Mouse (Mus musculus) forebrain, embryonic 15.5 days (tissue): ENCODE measurements around the gene Rnd1. TPM values are rescaled to one million over a fixed set of nuclear protein-coding genes. Genes with fewer than 3 reads are reported as not detected.

Source experiments
- ATAC-seq: fragments of 200-750 bp; cut with Nextera tagmentation; replicated peaks from 2 replicates; pipeline ENCODE4 v1.8.0; 2017; ENCODE audit warnings: mild to moderate bottlenecking, moderate TSS enrichment, moderate library complexity
- H3K27ac ChIP-seq: fragments of 300-500 bp; sonication (generic); replicated peaks from 2 replicates; pipeline ENCODE4 v1.5.1; 2015; ENCODE audit warnings: mild to moderate bottlenecking, inconsistent platforms
- H3K27me3 ChIP-seq: fragments of 300-500 bp; sonication (generic); 2 replicates; pipeline ENCODE4 v1.6.1; 2015; ENCODE audit warnings: inconsistent platforms
- H3K36me3 ChIP-seq: fragments of 300-500 bp; sonication (generic); 2 replicates; pipeline ENCODE4 v1.6.1; 2015; ENCODE audit warnings: mild to moderate bottlenecking, inconsistent platforms
- H3K4me1 ChIP-seq: fragments of 300-500 bp; sonication (generic); 2 replicates; pipeline ENCODE4 v1.6.1; 2015; ENCODE audit warnings: inconsistent platforms
- H3K4me2 ChIP-seq: fragments of 300-500 bp; sonication (generic); replicated peaks from 2 replicates; pipeline ENCODE4 v1.6.1; 2015; ENCODE audit warnings: mild to moderate bottlenecking, inconsistent platforms
- H3K4me3 ChIP-seq: fragments of 300-500 bp; sonication (generic); 2 replicates; pipeline ENCODE4 v1.5.1; 2015; ENCODE audit warnings: mild to moderate bottlenecking, inconsistent platforms
- H3K9ac ChIP-seq: fragments of 300-500 bp; sonication (generic); replicated peaks from 2 replicates; pipeline ENCODE4 v1.6.1; 2015; ENCODE audit warnings: mild to moderate bottlenecking, inconsistent platforms
- H3K9me3 ChIP-seq: fragments of 300-500 bp; sonication (generic); 2 replicates; pipeline ENCODE4 v1.6.1; 2016; ENCODE audit warnings: inconsistent platforms
- WGBS: fragments of 180-500 bp; shearing (Covaris S2); methylation state at CpG from one replicate; pipeline ENCODE4 v1.1.7; 2015; ENCODE audit warnings: mixed read lengths; 5-methylcytosine and 5-hydroxymethylcytosine counted together
- polyA plus RNA-seq: library from polyadenylated mRNA; unstranded; fragments of >200 nt; fragmentation: Nextera tagmentation; extraction: Ambion mirVana; gene quantifications from 2 replicates; pipeline ENCODE4 v1.2.1, GENCODE M21; 2015

Gene Rnd1
- polyA plus RNA-seq, 1 experiment from 2014 or later: 12.8 TPM

GRCm38 (mm10) chr15:98652174-98652573 is 25.1 kb downstream of the Rnd1 start:
- no peak for ATAC-seq
- Histone ChIP-seq H3K9me3 (no peaks in the 10 kb centered on the region), H3K4me1 (no peaks in the 10 kb centered on the region), H3K4me2 (no peak overlapping the region), H3K4me3 (no peak overlapping the region), H3K27me3 (no peaks in the 10 kb centered on the region), H3K9ac (no peak overlapping the region), H3K36me3 (peaks cover 89% of the 10 kb centered on the region), H3K27ac (no peak overlapping the region)
- 95% methylated on average over 8 of the region's 8 CpGs for WGBS

DNA sequence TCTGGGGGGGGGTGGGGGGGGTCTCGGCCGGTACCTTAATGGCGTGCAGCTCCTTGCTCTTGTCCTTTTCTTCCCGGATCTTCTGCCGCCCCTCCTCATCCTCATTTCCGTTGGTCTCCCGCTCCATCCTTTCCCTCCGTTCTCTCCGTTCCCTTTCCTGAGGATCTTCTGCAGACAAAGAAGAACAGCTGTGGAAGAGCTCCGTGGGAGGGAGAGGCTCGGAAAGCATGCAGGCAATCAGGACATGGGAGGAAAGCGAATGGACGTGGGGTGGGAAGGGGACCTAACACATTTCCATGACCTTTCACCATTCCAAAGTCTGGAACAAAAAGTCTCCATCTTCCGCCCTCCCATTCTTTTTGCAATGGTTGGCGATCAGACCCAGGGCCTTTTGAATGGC is 25.8 kb downstream of the Rnd1 start:
- no peaks in the 10 kb centered on the region for H3K27me3 ChIP-seq
- no peaks in the 10 kb centered on the region for H3K4me1 ChIP-seq
- H3K36me3 ChIP-seq: peaks cover 88% of the 10 kb centered on the region
- ATAC-seq: no peak
- no peak overlapping the region for H3K27ac ChIP-seq
- no peaks in the 10 kb centered on the region for H3K9me3 ChIP-seq
- no peak overlapping the region for H3K9ac ChIP-seq
- no peak overlapping the region for H3K4me2 ChIP-seq
- WGBS: 93% methylated on average over 15 of the region's 15 CpGs
- no peak overlapping the region for H3K4me3 ChIP-seq

- H3K4me3 ChIP-seq: no peak overlapping the region
- H3K27me3 ChIP-seq: no peaks in the 10 kb centered on the region
- no peaks in the 10 kb centered on the region for H3K9me3 ChIP-seq
- no peak overlapping the region for H3K4me2 ChIP-seq
- no peak for ATAC-seq
- no peak overlapping the region for H3K27ac ChIP-seq
- peaks cover 94% of the 10 kb centered on the region for H3K36me3 ChIP-seq
- H3K9ac ChIP-seq: no peak overlapping the region
- H3K4me1 ChIP-seq: no peaks in the 10 kb centered on the region
- WGBS: 91% methylated on average over 3 of the region's 3 CpGs
Measured at GRCm38 (mm10) chr15:98648071-98648470, 29.2 kb downstream of the Rnd1 start.

DNA sequence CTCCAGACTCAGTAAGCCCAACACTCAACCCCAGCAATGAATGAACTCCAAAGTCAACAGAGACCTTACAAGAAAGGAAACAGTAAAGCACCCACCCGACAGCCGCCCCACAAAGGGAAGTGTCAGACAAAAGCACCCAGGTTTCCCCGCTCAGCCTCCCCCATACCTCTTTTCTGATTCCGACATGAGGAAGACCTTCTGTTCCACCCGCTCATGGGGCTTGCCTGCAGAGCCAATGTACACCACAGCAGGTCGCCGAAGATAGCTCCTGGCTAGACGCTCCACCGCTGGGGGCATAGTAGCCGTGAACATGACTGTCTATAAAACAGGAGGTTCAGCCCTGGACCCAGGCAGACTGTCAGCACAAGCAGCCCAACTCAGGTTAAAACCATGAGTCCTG is 30.0 kb downstream of the Rnd1 start:
- H3K27me3 ChIP-seq: no peaks in the 10 kb centered on the region
- WGBS: 89% methylated on average over 10 of the region's 10 CpGs

DNA sequence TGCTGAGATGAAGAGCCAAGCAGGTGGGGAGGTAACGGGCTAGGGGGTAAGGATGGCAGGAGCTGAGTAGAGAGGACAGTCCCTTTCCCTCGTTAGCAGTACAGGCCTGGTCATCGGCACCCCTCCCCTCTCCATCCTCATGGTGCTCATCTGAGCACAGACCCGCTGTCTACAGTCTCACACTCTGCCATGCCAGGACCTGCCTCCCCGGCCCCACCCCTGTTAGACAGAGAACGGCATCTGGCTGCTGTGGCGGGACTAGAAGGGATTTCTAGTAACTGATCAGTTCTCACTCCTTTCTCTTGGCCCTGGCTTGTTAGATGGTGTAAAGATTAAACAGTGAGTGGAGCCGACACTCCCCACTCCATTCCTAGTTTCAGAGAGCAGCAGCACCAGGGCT is 30.5 kb downstream of the Rnd1 start:
- H3K27ac ChIP-seq: 0 out of 2 replicates have a peak overlapping the region, but pooled peaks have one; percentile 31
- H3K4me1 ChIP-seq: no peaks in the 10 kb centered on the region
- H3K36me3 ChIP-seq: peaks cover 94% of the 10 kb centered on the region
- 67% methylated on average over 7 of the region's 8 CpGs for WGBS
- H3K4me2 ChIP-seq: no peak overlapping the region
- no peaks in the 10 kb centered on the region for H3K9me3 ChIP-seq
- no peak overlapping the region for H3K9ac ChIP-seq
- H3K27me3 ChIP-seq: no peaks in the 10 kb centered on the region
- ATAC-seq: no peak
- H3K4me3 ChIP-seq: no peak overlapping the region

More for the DNA sequence above, 30.0 kb downstream of the Rnd1 start:
- no peak overlapping the region for H3K4me3 ChIP-seq
- no peak overlapping the region for H3K4me2 ChIP-seq
- peaks cover 94% of the 10 kb centered on the region for H3K36me3 ChIP-seq
- H3K9me3 ChIP-seq: no peaks in the 10 kb centered on the region
- no peaks in the 10 kb centered on the region for H3K4me1 ChIP-seq
- no peak for ATAC-seq
- no peak overlapping the region for H3K27ac ChIP-seq
- H3K9ac ChIP-seq: no peak overlapping the region

DNA sequence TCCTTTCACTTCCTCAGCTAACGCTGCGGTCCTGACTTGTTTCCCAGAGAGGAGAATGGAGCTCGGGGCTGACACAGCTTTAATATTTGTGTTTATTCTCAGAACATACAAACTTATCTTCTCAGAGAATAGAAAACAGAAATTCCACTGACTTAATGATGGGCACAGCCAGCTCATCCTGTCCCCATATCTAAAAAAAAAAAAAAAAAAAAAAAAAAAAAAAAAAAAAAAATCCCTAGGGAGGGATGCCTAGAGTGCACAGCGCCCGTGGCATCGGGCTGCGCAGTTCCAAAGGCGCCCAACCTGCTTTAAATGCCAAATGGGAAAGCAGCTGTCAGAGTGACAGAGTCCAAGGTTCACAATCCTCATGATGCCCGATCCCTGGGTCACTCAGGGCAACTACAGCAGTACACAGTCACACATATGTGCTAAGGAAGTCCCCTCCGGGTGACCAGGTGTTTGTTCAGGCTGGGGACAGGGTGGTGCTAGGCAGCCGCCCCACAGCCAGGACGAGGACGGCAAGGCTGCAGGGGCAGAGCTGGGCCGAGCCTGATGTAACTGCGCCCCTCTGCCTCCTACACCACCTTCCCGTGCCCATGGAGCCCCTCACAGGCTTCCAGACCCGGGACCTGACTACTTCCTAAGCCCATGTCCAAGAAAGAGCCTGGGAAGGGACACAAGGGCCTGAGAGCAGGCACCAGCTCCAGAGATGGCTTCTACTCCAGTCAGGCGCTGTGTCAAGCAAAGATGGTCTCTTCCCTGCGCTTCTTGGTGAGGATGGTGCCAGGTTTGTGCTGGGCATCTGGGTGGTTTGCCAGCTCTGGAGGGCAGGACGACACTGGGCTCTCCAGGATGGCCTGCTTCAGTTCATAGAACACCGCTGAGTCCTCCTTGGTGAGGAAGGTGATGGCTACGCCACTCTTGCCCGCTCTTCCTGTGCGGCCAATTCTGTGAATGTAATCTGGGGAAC is 31.9 kb downstream of the Rnd1 start:
- no peak overlapping the region for H3K4me2 ChIP-seq
- no peaks in the 10 kb centered on the region for H3K27me3 ChIP-seq
- H3K36me3 ChIP-seq: peaks cover 94% of the 10 kb centered on the region
- no peak overlapping the region for H3K4me3 ChIP-seq
- 94% methylated on average over 24 of the region's 24 CpGs for WGBS
- ATAC-seq: 0 out of 2 replicates have a peak, but pooled peaks have one; percentile 27
- H3K27ac ChIP-seq: no peak overlapping the region
- H3K4me1 ChIP-seq: no peaks in the 10 kb centered on the region
- H3K9ac ChIP-seq: no peak overlapping the region
- no peaks in the 10 kb centered on the region for H3K9me3 ChIP-seq

DNA sequence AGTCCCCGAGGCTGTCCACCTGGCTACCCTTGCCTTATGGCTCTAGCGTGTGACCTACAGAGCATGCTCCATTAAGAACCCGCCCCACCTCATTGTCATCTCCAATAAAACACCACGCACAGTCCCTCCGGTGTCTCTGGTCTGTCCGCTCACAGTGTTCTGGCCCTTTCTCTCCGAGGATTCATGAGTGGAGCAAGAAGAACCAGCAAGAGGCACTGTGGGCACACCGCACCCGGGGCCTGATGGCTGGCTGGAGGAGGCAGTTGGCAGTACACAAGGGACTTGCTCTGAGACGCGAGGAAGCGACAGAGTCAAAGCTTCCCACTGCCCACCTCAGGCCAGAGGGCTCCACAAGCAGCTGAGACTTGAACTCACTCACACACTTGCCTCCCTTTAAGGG is 32.9 kb downstream of the Rnd1 start:
- Histone ChIP-seq H3K4me3 (no peak overlapping the region), H3K27me3 (no peaks in the 10 kb centered on the region), H3K36me3 (peaks cover 94% of the 10 kb centered on the region), H3K4me1 (no peaks in the 10 kb centered on the region), H3K27ac (no peak overlapping the region), H3K4me2 (no peak overlapping the region), H3K9ac (no peak overlapping the region), H3K9me3 (no peaks in the 10 kb centered on the region)
- no peak for ATAC-seq
- 87% methylated on average over 12 of the region's 12 CpGs for WGBS

DNA sequence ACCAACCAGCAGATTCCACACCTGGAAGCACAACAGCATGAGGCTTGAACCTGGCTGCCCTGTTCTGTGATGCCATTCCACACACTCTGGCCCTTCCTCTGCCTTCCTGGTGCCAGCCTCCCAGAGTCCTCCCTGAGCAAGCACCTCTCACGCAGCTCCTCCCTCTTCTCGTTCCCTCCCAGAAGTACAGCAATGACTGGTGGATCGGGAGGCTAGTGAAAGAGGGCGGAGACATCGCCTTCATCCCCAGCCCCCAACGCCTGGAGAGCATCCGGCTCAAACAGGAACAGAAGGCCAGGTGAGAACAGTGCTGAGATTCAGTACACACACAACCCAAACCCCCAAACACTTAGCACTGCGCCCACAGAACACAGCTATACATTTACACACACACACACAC is 37.1 kb downstream of the Rnd1 start:
- Histone ChIP-seq H3K27me3 (no peaks in the 10 kb centered on the region), H3K4me1 (peaks cover 25% of the 10 kb centered on the region), H3K27ac (no peak overlapping the region), H3K9me3 (no peaks in the 10 kb centered on the region), H3K9ac (no peak overlapping the region), H3K4me2 (no peak overlapping the region), H3K4me3 (no peak overlapping the region), H3K36me3 (peaks cover 60% of the 10 kb centered on the region)
- no peak for ATAC-seq
- 34% methylated on average over 8 of the region's 8 CpGs for WGBS

- no peak for ATAC-seq
- Histone ChIP-seq H3K36me3 (peaks cover 33% of the 10 kb centered on the region), H3K27me3 (no peaks in the 10 kb centered on the region), H3K9me3 (no peaks in the 10 kb centered on the region), H3K27ac (no peak overlapping the region), H3K4me1 (peaks cover 43% of the 10 kb centered on the region), H3K4me3 (peak overlapping the region; percentile 76), H3K4me2 (peak overlapping the region; percentile 86), H3K9ac (peak overlapping the region; percentile 91; the same call in 1 of the 2 replicates)
- 36% methylated on average over 3 of the region's 3 CpGs for WGBS
Measured at GRCm38 (mm10) chr15:98637155-98637554, 40.1 kb downstream of the Rnd1 start.

DNA sequence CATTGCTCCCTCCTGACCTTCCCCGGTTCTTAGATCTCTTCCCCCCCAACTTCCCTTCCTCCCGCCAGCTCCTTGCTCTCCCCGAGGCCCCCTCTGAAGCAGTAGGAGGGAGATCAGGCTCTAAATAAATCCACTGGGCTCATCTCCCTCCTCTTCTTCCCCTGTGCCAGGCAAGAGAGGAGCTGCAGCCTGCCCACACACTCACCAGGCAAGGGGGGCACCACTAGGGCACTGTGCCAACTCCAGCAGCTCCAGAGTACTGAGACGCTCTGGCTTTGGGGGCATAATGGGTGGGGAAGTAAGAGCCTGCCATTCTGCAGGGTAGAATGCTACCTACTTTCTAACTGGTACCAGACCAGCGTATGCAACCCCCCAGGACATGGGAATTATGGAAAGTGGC is 40.7 kb downstream of the Rnd1 start:
- 17% methylated on average over 5 of the region's 5 CpGs for WGBS
- Histone ChIP-seq H3K4me1 (peaks cover 49% of the 10 kb centered on the region), H3K4me2 (peak overlapping the region; percentile 86), H3K9me3 (no peaks in the 10 kb centered on the region), H3K9ac (peak overlapping the region; percentile 91), H3K36me3 (peaks cover 27% of the 10 kb centered on the region), H3K27ac (peak overlapping the region; percentile 21; the same call in 1 of the 2 replicates), H3K27me3 (no peaks in the 10 kb centered on the region; the same call in 1 of the 2 replicates), H3K4me3 (peak overlapping the region; percentile 76)
- ATAC-seq: no peak

DNA sequence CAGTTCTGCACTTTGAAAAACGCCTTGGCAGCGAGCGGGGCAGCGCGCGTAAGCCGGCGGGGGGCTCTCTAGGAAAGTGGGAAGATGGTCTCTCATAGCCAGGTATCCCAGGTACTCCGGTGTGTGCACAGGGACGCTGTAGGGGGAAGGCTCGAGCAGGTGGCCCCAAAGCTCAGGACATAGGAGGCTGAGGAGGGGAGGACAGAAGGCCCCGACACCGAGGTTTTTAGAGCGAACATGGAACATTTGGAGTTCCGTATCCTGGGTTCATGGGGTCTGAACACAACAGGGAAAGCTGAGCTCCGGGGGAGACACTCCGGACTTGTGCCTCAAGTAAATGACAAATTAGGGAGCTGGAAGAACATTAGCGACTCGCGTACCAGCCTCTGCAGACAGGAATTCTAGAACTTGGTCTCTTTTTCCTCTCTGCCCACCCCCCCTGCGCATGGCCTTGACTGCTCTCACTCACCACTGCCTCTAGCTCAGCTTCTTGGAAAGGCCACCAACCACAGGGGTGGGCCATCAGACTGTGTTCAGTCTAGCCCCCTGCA is 41.9 kb downstream of the Rnd1 start:
- Histone ChIP-seq H3K36me3 (peaks cover 15% of the 10 kb centered on the region), H3K27ac (peak overlapping the region; percentile 98), H3K9ac (peak overlapping the region; percentile 91), H3K4me1 (peaks cover 54% of the 10 kb centered on the region), H3K9me3 (no peaks in the 10 kb centered on the region), H3K4me2 (peak overlapping the region; percentile 86), H3K27me3 (no peaks in the 10 kb centered on the region; the same call in 1 of the 2 replicates), H3K4me3 (peak overlapping the region; percentile 76)
- ATAC-seq: no peak; the same call in 1 of the 2 replicates
- 2% methylated on average over 21 of the region's 21 CpGs for WGBS

GRCm38 (mm10) chr15:98634541-98635081 is 42.6 kb downstream of the Rnd1 start:
- peak overlapping the region; percentile 98 for H3K27ac ChIP-seq
- H3K36me3 ChIP-seq: peaks cover 8% of the 10 kb centered on the region
- H3K4me3 ChIP-seq: peak overlapping the region; percentile 76
- peak overlapping the region; percentile 91 for H3K9ac ChIP-seq
- peaks cover 3% of the 10 kb centered on the region; the same call in 1 of the 2 replicates for H3K27me3 ChIP-seq
- peak overlapping the region; percentile 86 for H3K4me2 ChIP-seq
- ATAC-seq: peak; percentile 76
- H3K4me1 ChIP-seq: peaks cover 54% of the 10 kb centered on the region
- H3K9me3 ChIP-seq: no peaks in the 10 kb centered on the region
- under 1% methylated on average over 51 of the region's 65 CpGs for WGBS
